Mouse (Mus musculus) left cerebral cortex, adult 11 months (tissue): ENCODE measurements around the gene Wwtr1.

Source experiments
- DNase-seq: peaks from one replicate; pipeline ENCODE4 v3.0.0; 2022; ENCODE audit warnings: low spot score

The Wwtr1 gene

DNA sequence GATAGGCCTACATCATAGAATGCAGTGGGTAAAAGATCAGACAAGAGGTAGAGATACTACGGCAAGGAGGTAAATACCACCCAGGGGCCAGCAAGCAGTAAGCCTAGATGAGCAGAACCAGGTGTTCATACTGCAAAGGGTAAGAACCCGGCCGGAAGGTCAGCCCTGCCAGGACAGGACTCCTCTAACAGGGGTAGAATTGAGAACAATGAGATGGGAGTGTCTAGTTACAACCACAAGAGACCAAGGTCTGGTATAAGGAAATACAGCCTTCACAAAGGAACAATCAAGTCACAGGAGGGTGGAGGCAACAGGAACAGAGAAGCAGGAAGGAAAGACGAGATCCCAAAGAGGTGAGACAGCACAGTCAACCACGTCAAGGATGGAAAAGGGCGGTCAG, 16.9 kb downstream of the Wwtr1 start:
- DNase-seq = no peak

GRCm38 (mm10) chr3:57557408-57557807, 18.3 kb downstream of the Wwtr1 start:
- no peak for DNase-seq

DNA sequence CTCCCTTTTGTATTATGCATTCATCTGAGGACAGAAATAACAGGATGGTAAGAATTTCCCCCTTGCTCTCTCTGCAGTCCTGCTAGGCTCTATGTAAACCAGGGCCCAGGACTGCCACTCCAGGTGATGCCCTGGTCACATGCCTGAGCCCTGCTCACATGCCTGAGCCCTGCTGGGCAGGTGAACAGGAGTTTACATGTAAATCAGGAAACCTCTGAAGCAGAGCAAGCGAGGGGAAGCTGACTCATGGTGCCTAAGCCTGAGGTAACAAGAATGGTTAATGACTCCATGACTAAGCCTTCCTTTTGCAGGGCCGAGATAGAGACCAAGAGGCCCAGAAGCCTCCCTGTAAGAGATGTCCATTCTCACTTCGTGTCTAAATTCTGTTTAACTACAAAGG, 20.1 kb downstream of the Wwtr1 start:
- DNase-seq = no peak

DNA sequence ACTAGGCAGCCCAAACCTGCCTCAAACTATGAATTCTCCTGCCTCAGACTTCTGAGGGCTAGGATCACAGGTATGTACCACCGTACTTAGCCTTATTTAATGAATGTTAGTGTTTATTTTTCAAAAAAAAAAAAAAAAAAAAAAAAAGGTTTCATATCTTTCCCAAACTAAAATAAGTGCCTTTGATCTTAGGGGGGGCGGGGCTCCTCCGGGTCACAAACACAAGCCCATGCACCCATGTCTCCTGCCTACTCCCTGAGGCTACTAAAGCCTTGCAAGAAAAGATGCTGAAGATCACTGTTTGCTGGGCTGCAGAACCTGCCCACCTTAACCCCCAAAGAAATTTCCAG, 20.8 kb downstream of the Wwtr1 start:
- DNase-seq = no peak

GRCm38 (mm10) chr3:57554124-57554889, 21.4 kb downstream of the Wwtr1 start:
- no peak for DNase-seq

DNA sequence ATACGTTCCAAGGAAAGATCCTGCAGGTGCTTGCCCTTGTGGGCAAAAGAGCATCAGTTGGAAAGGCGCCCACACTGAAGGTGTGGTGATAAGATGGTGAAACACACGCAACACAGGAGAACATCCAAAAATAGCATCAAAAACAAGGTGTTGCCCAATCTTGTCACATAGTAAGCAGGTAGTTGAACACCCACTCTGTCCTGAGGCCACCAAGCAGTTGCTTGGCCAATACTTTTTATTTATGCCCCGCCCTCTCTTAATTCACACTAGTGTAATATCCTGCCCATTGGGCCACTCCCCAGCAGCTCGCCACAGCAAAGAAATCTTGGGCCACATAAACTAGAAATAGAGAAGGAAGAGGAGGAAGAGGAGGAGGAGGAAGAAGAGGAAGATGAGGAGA, 22.6 kb downstream of the Wwtr1 start:
- no peak for DNase-seq

- no peak for DNase-seq
These were observed 24.5 kb downstream of the Wwtr1 start for GRCm38 (mm10) chr3:57551210-57551609.

DNA sequence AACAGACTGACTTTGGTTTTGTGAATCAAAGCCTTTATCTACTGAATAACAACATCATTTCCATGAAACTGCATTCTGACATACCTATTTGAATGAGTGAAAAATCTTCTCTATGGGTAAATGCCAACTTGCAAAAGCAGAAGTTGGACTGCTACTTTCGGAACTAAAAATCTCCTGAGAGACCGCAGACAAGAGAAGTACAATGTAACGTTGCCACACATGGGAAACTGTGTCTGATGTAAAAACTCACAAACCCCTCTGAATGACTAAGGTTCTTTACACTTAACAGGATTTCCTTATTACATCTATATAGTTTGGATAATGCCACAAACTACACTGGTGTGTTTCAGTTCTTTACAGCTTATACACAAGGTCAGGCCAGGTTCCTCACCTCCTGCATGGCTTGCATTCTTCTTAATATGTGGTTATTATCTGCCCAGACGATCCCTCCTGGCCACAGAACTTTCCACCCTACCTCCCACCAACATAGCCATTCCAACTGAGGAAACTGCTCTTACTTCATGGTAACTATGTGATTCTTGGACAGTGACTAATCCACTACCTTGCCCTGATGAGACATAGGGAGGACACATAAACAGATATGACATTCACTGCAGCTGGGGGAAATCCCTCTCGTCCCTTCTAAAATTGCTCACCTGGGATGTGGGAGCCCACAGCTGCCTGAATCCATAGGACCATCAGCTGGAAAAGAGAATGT, 25.1 kb downstream of the Wwtr1 start:
- DNase-seq = no peak

GRCm38 (mm10) chr3:57544154-57544553, 31.6 kb downstream of the Wwtr1 start:
- DNase-seq = no peak

- no peak for DNase-seq
These were observed 32.8 kb downstream of the Wwtr1 start for GRCm38 (mm10) chr3:57542848-57543380.

- no peak for DNase-seq
These were observed 34.5 kb downstream of the Wwtr1 start for GRCm38 (mm10) chr3:57541205-57541604.

DNA sequence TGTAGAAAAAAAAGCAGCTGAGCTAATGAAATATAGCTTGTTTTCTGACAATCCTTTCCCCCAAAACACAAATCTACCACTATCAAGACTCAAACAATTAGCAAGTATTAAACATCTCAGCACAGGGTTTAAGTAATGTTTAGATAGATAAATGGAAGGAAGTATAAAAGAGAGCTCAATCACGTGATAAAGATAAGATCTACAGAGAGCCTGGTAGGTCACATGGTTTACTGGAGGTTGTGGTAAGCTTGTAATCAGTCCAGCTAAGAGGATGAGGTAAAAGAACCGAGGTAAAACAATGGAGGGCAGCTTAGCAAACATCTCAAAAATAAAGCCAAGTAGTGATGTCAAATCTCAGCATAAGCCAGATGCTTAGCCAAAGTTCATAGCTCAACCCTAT, 35.2 kb downstream of the Wwtr1 start:
- no peak for DNase-seq

DNA sequence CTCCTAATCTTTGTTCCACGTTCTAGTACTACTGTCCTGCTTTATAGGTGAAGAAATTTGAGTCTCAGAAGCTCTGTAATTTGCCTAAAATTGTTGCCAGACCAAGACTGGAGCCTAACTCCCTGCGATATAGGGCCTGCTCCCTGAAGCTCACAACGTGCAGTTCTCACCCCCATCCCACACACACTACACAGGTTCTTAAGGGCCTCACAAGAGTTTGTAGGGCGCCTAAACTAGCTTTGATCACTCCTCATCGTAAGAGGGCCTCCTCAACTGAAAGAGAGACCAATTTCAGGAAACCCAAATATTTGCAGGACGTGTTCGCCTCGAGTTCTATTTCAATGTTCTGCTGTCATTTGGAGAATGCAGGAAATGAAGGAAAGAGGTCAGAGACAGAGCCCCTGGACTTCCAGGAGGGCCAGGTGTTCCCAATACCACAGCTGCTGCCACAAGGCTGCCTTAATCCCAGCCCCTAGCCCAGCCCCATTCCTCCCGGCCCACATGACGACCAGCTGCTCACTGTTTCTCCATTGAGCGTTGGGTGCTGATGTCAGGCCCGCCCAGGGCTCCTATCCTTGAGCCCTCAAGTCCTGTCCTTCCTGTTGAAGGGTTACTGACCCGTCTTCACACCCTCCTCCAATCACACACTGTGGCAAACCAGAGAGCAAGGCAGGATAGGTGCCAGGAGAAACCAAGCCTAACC, 40.1 kb downstream of the Wwtr1 start:
- no peak for DNase-seq

DNA sequence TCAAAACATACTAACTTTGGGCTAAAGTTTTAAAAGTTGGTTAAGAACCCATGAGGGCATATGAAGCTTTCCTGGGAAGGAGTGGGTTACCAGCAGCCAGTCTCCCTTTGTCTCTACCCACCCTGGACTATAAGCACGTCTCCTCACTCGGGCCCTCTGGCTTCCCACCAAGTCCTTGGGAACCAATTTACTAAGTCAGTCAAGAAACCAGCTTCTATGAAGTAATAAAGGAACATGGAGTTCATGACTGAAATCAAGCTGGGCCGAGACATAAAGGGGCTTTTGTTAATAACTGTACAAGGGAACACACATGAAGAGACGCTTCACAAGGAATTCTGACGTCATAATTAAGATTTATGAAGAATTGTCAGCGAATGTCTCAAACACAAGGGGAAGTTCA, 41.3 kb downstream of the Wwtr1 start:
- no peak for DNase-seq

GRCm38 (mm10) chr3:57533876-57534275, 41.8 kb downstream of the Wwtr1 start:
- DNase-seq = no peak

DNA sequence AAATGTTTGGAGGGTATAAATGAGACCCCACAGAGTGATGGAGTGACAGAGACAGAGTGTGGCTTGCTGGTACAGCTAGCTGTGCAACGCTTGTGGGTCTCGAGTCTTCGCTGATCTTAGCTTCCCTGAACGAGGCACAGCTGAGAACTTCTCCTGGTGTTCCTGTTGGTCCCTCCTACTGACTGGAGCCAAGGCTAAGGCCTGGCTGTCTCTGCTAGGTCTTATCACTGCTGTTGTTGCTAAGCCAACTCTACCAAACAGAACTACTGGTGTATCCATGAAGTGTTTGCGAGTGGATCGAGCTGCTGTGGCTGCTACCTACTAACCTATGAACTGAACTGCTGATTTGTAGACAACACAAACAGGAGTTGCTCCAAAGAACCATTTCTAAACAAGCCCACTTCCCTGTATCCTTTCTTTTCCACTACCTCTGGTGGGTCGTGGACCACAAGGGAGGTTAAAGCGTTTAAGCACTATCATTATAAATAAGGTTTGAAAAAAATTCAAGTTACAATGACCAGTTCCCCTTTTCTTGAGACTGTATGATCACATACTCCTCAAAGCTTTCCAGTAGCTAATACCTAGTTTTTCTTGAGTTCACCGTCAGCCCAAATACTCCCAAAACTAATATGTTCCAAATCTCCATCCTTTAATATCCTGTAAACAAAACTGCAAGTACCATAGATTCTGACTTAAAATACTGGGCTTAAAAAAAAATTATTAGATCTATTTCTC, 42.6 kb downstream of the Wwtr1 start:
- no peak for DNase-seq

GRCm38 (mm10) chr3:57530836-57531235, 44.9 kb downstream of the Wwtr1 start:
- no peak for DNase-seq

GRCm38 (mm10) chr3:57530221-57530620, 45.5 kb downstream of the Wwtr1 start:
- no peak for DNase-seq

DNA sequence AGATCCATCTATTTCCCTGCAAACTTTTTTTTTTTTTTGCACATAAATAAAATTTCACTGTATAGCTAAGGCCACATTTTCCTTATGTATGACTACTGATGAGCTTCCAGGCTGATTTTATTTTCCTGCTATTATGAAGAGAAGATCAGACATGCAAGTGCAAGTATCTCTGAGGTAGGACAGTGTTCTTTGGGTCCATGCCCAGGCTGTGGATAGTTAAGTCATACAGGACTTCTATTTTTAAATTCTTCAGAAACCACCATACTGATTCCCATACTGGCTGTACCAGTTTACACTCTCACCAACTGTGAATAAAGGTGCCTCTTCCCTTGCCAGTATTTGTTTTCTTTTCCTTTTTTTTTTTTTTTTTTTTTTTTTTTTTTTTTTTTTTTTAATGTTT, 48.6 kb downstream of the Wwtr1 start:
- DNase-seq = no peak

GRCm38 (mm10) chr3:57523093-57523492, 52.6 kb downstream of the Wwtr1 start:
- no peak for DNase-seq

- DNase-seq = no peak
These were observed 53.8 kb downstream of the Wwtr1 start for GRCm38 (mm10) chr3:57521876-57522275.

DNA sequence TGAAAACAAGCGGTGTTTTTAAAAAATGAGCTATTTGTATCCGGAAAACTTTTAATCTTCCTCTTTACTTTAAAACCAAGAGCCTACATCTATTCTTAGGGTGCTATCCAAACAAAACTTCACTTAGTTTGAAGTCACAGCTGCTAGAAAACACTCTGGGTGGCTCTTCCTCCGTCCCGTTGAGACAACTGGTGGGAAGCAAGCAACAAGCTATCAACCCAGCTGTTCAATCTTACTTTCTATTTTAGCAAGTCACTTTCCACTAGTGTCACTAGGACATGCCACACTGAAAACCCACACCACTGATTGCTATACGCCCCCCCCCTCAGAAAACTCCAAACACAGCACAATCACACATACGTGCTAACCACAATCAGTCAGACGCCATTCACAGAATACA, 55.7 kb downstream of the Wwtr1 start:
- DNase-seq = no peak
